Mouse (Mus musculus) testis, postnatal 10 days (tissue): ENCODE results near the gene Gm3182.
"Not testable (repeated sequence)": the region's sequence is repeated elsewhere in the genome, so short reads cannot be mapped to it uniquely, and the experiment has no call there.

ENCODE experiments used
- DNase-seq: peaks from one replicate; pipeline ENCODE4 v3.0.0; 2021; ENCODE audit warnings: low spot score

The Gm3182 gene

GRCm38 (mm10) chr14:4481445-4481844 lies at the start of gene Gm3182:
Gene Gm3182, plus strand, starts transcription at chr14:4481745.
- DNase-seq = not testable (repeated sequence)

- not testable (repeated sequence) for DNase-seq
Observed at GRCm38 (mm10) chr14:4499425-4499824, 17.9 kb downstream of the Gm3182 start.
